In genomic region chr2:17690264-17690663, GRCm38 (mm10) we compare ENCODE assay signal across 21 mouse cellular contexts.
"Had no signal": no experiment of that assay in that cellular context is flagged by ENCODE, and none has a peak within 500 bp of the region (broad histone marks: within the 10 kb centered on the region; RNA-seq: fewer than 3 reads in every experiment).

No protein-coding gene starts in this region.

- DNase-seq: kidney, adult 2 months; kidney, postnatal 25 days; left cerebral cortex, postnatal 4 days; lung, adult 18-20 months; lung, postnatal 10 days; lung, postnatal 36 days; midbrain, embryonic 14.5 days; retina, postnatal 1 day; right cerebral cortex, postnatal 25 days; spleen, adult 18-20 months; thymus, adult 18-20 months; thymus, postnatal 36 days had no signal

- H3K9me3 ChIP-seq: limb, embryonic 15.5 days; liver, embryonic 15.5 days; lung, embryonic 15.5 days; neural tube, embryonic 12.5 days; neural tube, embryonic 15.5 days had no signal

- H3K36me3 ChIP-seq: limb, embryonic 15.5 days; liver, embryonic 15.5 days; lung, embryonic 15.5 days; neural tube, embryonic 12.5 days; neural tube, embryonic 15.5 days had no signal

- ATAC-seq: intestine, postnatal 0 days had no signal

- H3K27ac ChIP-seq: kidney, postnatal 0 days; limb, embryonic 15.5 days; liver, embryonic 15.5 days; lung, embryonic 15.5 days; neural tube, embryonic 12.5 days; neural tube, embryonic 15.5 days had no signal

- H3K9ac ChIP-seq: limb, embryonic 15.5 days; liver, embryonic 15.5 days; lung, embryonic 15.5 days; neural tube, embryonic 12.5 days; neural tube, embryonic 15.5 days had no signal

- H3K4me3 ChIP-seq: limb, embryonic 15.5 days; liver, embryonic 15.5 days; lung, embryonic 15.5 days; neural tube, embryonic 12.5 days; neural tube, embryonic 15.5 days had no signal

- H3K27me3 ChIP-seq: limb, embryonic 15.5 days; liver, embryonic 15.5 days; lung, embryonic 15.5 days; neural tube, embryonic 12.5 days; neural tube, embryonic 15.5 days had no signal

- H3K4me2 ChIP-seq: limb, embryonic 15.5 days; liver, embryonic 11.5 days; liver, embryonic 15.5 days; lung, embryonic 15.5 days; midbrain, embryonic 11.5 days; neural tube, embryonic 12.5 days; neural tube, embryonic 15.5 days had no signal

- H3K4me1 ChIP-seq: limb, embryonic 15.5 days; liver, embryonic 15.5 days; neural tube, embryonic 12.5 days; neural tube, embryonic 15.5 days had no signal
